Mouse (Mus musculus): ENCODE results near the gene 4930474N05Rik.

Gene 4930474N05Rik

GRCm38 (mm10) chr14:36094617-36095016 lies at the start of gene 4930474N05Rik:
Gene 4930474N05Rik (plus strand): TSS chr14:36094917.
- CTCF ChIA-PET: interaction anchor here (0.7 kb wide), 1 partner anchor 9 kb away, joined by 4 read pairs; no protein-coding TSS in a partner anchor

- CTCF ChIA-PET: no interaction called here
These were observed 45.8 kb upstream of the 4930474N05Rik start for GRCm38 (mm10) chr14:36048746-36049391.

- CTCF ChIA-PET: no interaction called here
These were observed 41.4 kb upstream of the 4930474N05Rik start for GRCm38 (mm10) chr14:36053281-36053680.

GRCm38 (mm10) chr14:36098528-36098927 lies 3.8 kb downstream of the 4930474N05Rik start:
- CTCF ChIA-PET: no interaction called here

GRCm38 (mm10) chr14:36099647-36100046 lies 4.9 kb downstream of the 4930474N05Rik start:
- CTCF ChIA-PET: no interaction called here

- CTCF ChIA-PET: no interaction called here
These were observed 6.0 kb downstream of the 4930474N05Rik start for GRCm38 (mm10) chr14:36100731-36101130.

GRCm38 (mm10) chr14:36114481-36114880 lies 19.8 kb downstream of the 4930474N05Rik start:
- CTCF ChIA-PET: interaction anchor here (0.6 kb wide), 1 partner anchor 81 kb away, joined by 4 read pairs; no protein-coding TSS in a partner anchor

- CTCF ChIA-PET: no interaction called here
These were observed 29.1 kb downstream of the 4930474N05Rik start for GRCm38 (mm10) chr14:36123775-36124335.

GRCm38 (mm10) chr14:36135749-36136148 lies 41.0 kb downstream of the 4930474N05Rik start:
- CTCF ChIA-PET: no interaction called here

- CTCF ChIA-PET: no interaction called here
These were observed 43.0 kb downstream of the 4930474N05Rik start for GRCm38 (mm10) chr14:36137696-36138095.

- CTCF ChIA-PET: no interaction called here
These were observed 50.5 kb downstream of the 4930474N05Rik start for GRCm38 (mm10) chr14:36145261-36145660.
